Mouse (Mus musculus) ES-E14 (cell line): Measurements from ENCODE around the gene Ssna1. TPM values are rescaled to one million over a fixed set of nuclear protein-coding genes. Genes with fewer than 3 reads are reported as not detected.

Experiments used
- DNase-seq: peaks from one replicate; pipeline ENCODE4 v3.0.0-alpha.2; 2013; ENCODE audit warnings: low read depth, low spot score
- H3K27ac ChIP-seq: 2 replicates; pipeline ENCODE4 v1.5.1; 2012; ENCODE audit warnings: low read depth, mild to moderate bottlenecking, low read length, moderate library complexity, mixed read lengths; ENCODE audit not compliant: poor library complexity, insufficient read depth, severe bottlenecking
- H3K36me3 ChIP-seq: 2 replicates; pipeline ENCODE4 v1.6.1; 2012; ENCODE audit warnings: mild to moderate bottlenecking, low read length, moderate library complexity, mixed read lengths; ENCODE audit not compliant: control insufficient read depth, poor library complexity, insufficient read depth, severe bottlenecking
- H3K4me1 ChIP-seq, 2 experiments: fragments of 150-350 bp in 1 of 2; sonication (generic) in 1 of 2; 2 replicates each; pipeline ENCODE4 v1.6.1; 2012; ENCODE audit warnings: low read length in 2 of 2, mild to moderate bottlenecking in 1 of 2, mixed read lengths in 1 of 2; ENCODE audit not compliant: control insufficient read depth in 2 of 2, insufficient read depth in 2 of 2, poor library complexity in 1 of 2
- H3K4me3 ChIP-seq, 2 experiments: fragments of 150-350 bp in 1 of 2; sonication (generic) in 1 of 2; 2 replicates each; pipeline ENCODE4 v1.5.1; 2012; ENCODE audit warnings: low read length in 2 of 2, low read depth in 1 of 2, mild to moderate bottlenecking in 1 of 2, mixed read lengths in 1 of 2; ENCODE audit not compliant: insufficient read depth in 1 of 2, poor library complexity in 1 of 2, severe bottlenecking in 1 of 2
- H3K9ac ChIP-seq: 2 replicates; pipeline ENCODE4 v1.6.1; 2012; ENCODE audit warnings: low read depth, mild to moderate bottlenecking, low read length, mixed read lengths; ENCODE audit not compliant: poor library complexity, insufficient read depth, severe bottlenecking
- H3K9me3 ChIP-seq: fragments of 150-350 bp; sonication (generic); 2 replicates; pipeline ENCODE4 v1.6.1; 2012; ENCODE audit warnings: low read depth, mild to moderate bottlenecking, low read length; ENCODE audit not compliant: control insufficient read depth, insufficient read depth
- CHD2 ChIP-seq: IDR thresholded peaks from 2 replicates; pipeline ENCODE4 v1.6.1; 2014; ENCODE audit warnings: mild to moderate bottlenecking, low read depth, low read length, inconsistent platforms
- HCFC1 ChIP-seq: IDR thresholded peaks from 2 replicates; pipeline ENCODE4 v1.6.1; 2012; ENCODE audit warnings: low read length, inconsistent platforms, borderline replicate concordance; ENCODE audit not compliant: insufficient read depth
- MAFK ChIP-seq: IDR thresholded peaks from 2 replicates; pipeline ENCODE4 v1.6.1; 2014; ENCODE audit warnings: mild to moderate bottlenecking, low read depth, low read length, inconsistent platforms; ENCODE audit not compliant: insufficient read depth
- ZC3H11A ChIP-seq: IDR thresholded peaks from 2 replicates; pipeline ENCODE4 v1.6.1; 2012; ENCODE audit warnings: low read depth, mild to moderate bottlenecking, inconsistent platforms, low read length, borderline replicate concordance
- ZNF384 ChIP-seq: IDR thresholded peaks from 2 replicates; pipeline ENCODE4 v1.6.1; 2012; ENCODE audit warnings: low read depth, low read length, inconsistent platforms
- in situ Hi-C, 2 experiments: fragments of 600-800 bp; cut with MboI; formaldehyde crosslinking; loops; one replicate each; pipeline ENCODE4 v1.15.1; 2025; ENCODE audit warnings: low sequenced_read_pairs in 2 of 2, inconsistent platforms in 1 of 2; ENCODE audit not compliant: unreplicated experiment in 2 of 2
- total RNA-seq: library from RNA; depleted of rRNA; stranded (reverse); fragments of 300-350 nt; gene quantifications from 2 replicates; pipeline ENCODE4 v1.2.3, GENCODE M21; 2012

The Ssna1 gene
- total RNA-seq, 1 experiment, result 70.6 TPM

- Histone ChIP-seq H3K4me3 (no peak overlapping the region), H3K27ac (no peak overlapping the region), H3K9ac (no peak overlapping the region), H3K4me1 (peaks cover 0 to 2% of the 10 kb centered on the region in 2 experiments; a peak in 2 of 4 replicates), H3K9me3 (no peaks in the 10 kb centered on the region), H3K36me3 (peaks cover 47% of the 10 kb centered on the region)
- TF ChIP-seq ZC3H11A (no peak), ZNF384 (no peak), CHD2 (no peak), HCFC1 (no peak), MAFK (no peak)
- no peak for DNase-seq
- in situ Hi-C loops, result no loop called here
These were observed 19.9 kb downstream of the Ssna1 start for GRCm38 (mm10) chr2:25252331-25252730.

DNA sequence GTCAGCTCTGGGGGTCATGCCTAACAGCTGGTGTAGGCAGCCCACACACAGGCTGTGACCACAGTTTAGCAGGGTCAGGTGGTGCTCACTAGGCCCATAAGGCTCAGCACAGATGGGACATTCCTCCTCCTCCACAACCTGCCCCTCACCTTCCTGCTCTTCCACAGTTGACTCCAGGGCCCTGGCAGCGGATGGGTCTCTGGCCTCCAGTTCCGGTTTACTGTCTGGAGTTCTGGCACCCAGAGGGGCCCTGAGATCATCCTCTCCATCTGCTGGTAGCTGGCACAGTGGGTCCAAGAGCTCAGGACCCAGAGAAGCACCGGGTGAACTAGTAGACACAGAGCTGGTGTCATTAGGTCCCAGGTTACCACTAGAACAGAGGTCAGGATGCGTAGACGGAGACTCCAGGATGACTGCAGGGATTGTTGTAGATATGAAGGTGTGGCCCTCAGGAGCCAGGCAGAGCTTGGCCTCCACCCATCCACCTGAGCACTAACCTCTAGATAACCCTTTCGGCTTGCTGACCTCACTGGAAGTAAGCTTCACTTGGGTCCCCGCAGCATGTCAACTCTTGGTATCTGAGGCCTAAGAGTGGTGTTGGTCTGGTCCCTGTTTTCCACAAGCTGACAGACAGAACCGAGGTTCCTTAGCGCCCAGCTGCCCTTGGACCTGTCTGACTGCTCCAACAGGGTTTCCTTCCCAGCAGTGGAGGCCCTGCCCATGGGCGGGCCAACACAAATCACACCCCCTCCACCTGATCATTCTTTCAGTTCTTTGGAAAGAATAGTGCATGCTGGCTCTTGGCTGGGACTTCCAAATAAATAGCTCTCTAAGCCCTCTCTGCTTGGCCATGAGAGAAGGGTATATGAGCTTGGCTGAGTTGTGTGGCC is 25.8 kb downstream of the Ssna1 start, which contains the start of gene AL732309.1:
Gene AL732309.1 (minus strand): TSS at position 681 of the 890 bp plus-strand sequence.
- Histone ChIP-seq H3K9me3 (no peaks in the 10 kb centered on the region), H3K36me3 (peaks cover 43% of the 10 kb centered on the region), H3K9ac (no peak within 1 kb of the TSS), H3K4me1 (peaks cover 2 to 13% of the 10 kb centered on the region in 2 experiments; a peak in 3 of 4 replicates), H3K4me3 (no peak within 1 kb of the TSS), H3K27ac (no peak within 1 kb of the TSS)
- DNase-seq, result no peak
- in situ Hi-C loops, result no loop called here
- TF ChIP-seq CHD2 (no peak), MAFK (no peak), ZNF384 (no peak), HCFC1 (no peak), ZC3H11A (no peak)

GRCm38 (mm10) chr2:25244144-25244543 is 28.1 kb downstream of the Ssna1 start:
- H3K9me3 ChIP-seq, result no peaks in the 10 kb centered on the region
- peaks cover 8 to 21% of the 10 kb centered on the region in 2 experiments; a peak in 3 of 4 replicates for H3K4me1 ChIP-seq
- in situ Hi-C loops, result no loop called here
- H3K27ac ChIP-seq, result no peak overlapping the region
- DNase-seq, result no peak
- no peak overlapping the region for H3K9ac ChIP-seq
- H3K36me3 ChIP-seq, result peaks cover 25% of the 10 kb centered on the region
- no peak overlapping the region for H3K4me3 ChIP-seq
- TF ChIP-seq MAFK (no peak), HCFC1 (no peak), ZC3H11A (no peak), CHD2 (no peak), ZNF384 (no peak)

GRCm38 (mm10) chr2:25243342-25243741 is 28.9 kb downstream of the Ssna1 start:
- peaks cover 8 to 23% of the 10 kb centered on the region in 2 experiments; a peak in 3 of 4 replicates for H3K4me1 ChIP-seq
- no peak overlapping the region for H3K27ac ChIP-seq
- TF ChIP-seq ZNF384, result no peak
- TF ChIP-seq CHD2, result no peak
- no peak for TF ChIP-seq MAFK
- no peak for TF ChIP-seq ZC3H11A
- TF ChIP-seq HCFC1, result no peak
- H3K36me3 ChIP-seq, result peaks cover 19% of the 10 kb centered on the region
- in situ Hi-C loops, result no loop called here
- no peak overlapping the region for H3K9ac ChIP-seq
- no peak for DNase-seq
- no peak overlapping the region for H3K4me3 ChIP-seq
- no peaks in the 10 kb centered on the region for H3K9me3 ChIP-seq

- no peak for DNase-seq
- Histone ChIP-seq H3K36me3 (peaks cover 7% of the 10 kb centered on the region; the same call in 1 of the 2 replicates), H3K27ac (no peak within 1 kb of the TSS; the same call in 1 of the 2 replicates), H3K9me3 (no peaks in the 10 kb centered on the region), H3K4me1 (peaks cover 8 to 30% of the 10 kb centered on the region in 2 experiments; a peak in 3 of 4 replicates), H3K9ac (peak within 1 kb of the TSS; percentile 82), H3K4me3 (peak within 1 kb of the TSS; percentile 78 to 83)
- TF ChIP-seq CHD2, result no peak
- in situ Hi-C loops, result no loop called here
These were observed 30.1 kb downstream of the Ssna1 start, which contains the start of the genes Rnf208 and Cysrt1 for GRCm38 (mm10) chr2:25242101-25242506. Gene Rnf208, plus strand, starts transcription at chr2:25242255. Gene Cysrt1, minus strand, starts transcription at chr2:25242452.
